Mouse (Mus musculus) embryonic fibroblast, embryonic 13.5 days (primary cell): ENCODE measurements around the gene Pde11a.

Experiments used
- CTCF ChIP-seq: IDR thresholded peaks from 2 replicates; pipeline ENCODE4 v1.5.1; 2011; ENCODE audit warnings: mild to moderate bottlenecking, control low read depth, low read length, moderate library complexity, borderline replicate concordance; ENCODE audit not compliant: insufficient read depth
- POLR2A ChIP-seq: IDR thresholded peaks from 2 replicates; pipeline ENCODE4 v1.6.1; 2011; ENCODE audit warnings: low read depth, mild to moderate bottlenecking, control low read depth, low read length, moderate library complexity

- no peak for TF ChIP-seq CTCF
- TF ChIP-seq POLR2A: no peak
Measured at GRCm38 (mm10) chr2:76088844-76089243, 249.7 kb downstream of the Pde11a start.
